Mouse (Mus musculus): ENCODE measurements at regions not wholly inside any gene's neighbourhood (a gene's known extent, or its start where the extent isn't known, plus 50 kb on each side); places are given as distances from the start of the nearest gene placed in this dataset.

GRCm38 (mm10) chr5:101323041-101323950 is 341.5 kb downstream of the Nkx6-1 start:
- DNase-seq (ENCODE audit: low spot score in 2 of 2): no peak
- Histone ChIP-seq H3K27ac (no peak overlapping the region), H3K4me3 (no peak overlapping the region)
- TF ChIP-seq CTCF (conservative IDR thresholded peaks at IDR 0.05): no peak

GRCm38 (mm10) chr5:101299986-101300385 is 364.8 kb downstream of the Nkx6-1 start:
- DNase-seq (ENCODE audit: low spot score in 2 of 2): no peak
- H3K4me3 ChIP-seq: no peak overlapping the region
- TF ChIP-seq CTCF (conservative IDR thresholded peaks at IDR 0.05): no peak
- H3K27ac ChIP-seq: no peak overlapping the region

GRCm38 (mm10) chr5:101298411-101298810 is 366.4 kb downstream of the Nkx6-1 start:
- no peak for DNase-seq (ENCODE audit: low spot score in 2 of 2)
- no peak for TF ChIP-seq CTCF (conservative IDR thresholded peaks at IDR 0.05)
- Histone ChIP-seq H3K27ac (no peak overlapping the region), H3K4me3 (no peak overlapping the region)

GRCm38 (mm10) chr5:101297511-101298102 is 367.2 kb downstream of the Nkx6-1 start:
- Histone ChIP-seq H3K4me3 (no peak overlapping the region), H3K27ac (no peak overlapping the region)
- TF ChIP-seq CTCF (conservative IDR thresholded peaks at IDR 0.05): no peak
- no peak for DNase-seq (ENCODE audit: low spot score in 2 of 2)

- no peak for DNase-seq (ENCODE audit: low spot score in 2 of 2)
- Histone ChIP-seq H3K27ac (no peak overlapping the region), H3K4me3 (no peak overlapping the region)
- no peak for TF ChIP-seq CTCF (conservative IDR thresholded peaks at IDR 0.05)
Observed at GRCm38 (mm10) chr5:101295941-101296340, 368.9 kb downstream of the Nkx6-1 start.

GRCm38 (mm10) chr5:101294031-101294430 is 370.8 kb downstream of the Nkx6-1 start:
- no peak overlapping the region for H3K27ac ChIP-seq
- no peak overlapping the region for H3K4me3 ChIP-seq
- DNase-seq (ENCODE audit: low spot score in 2 of 2): no peak
- no peak for TF ChIP-seq CTCF (conservative IDR thresholded peaks at IDR 0.05)

- Histone ChIP-seq H3K27ac (no peak overlapping the region), H3K4me3 (no peak overlapping the region)
- peak; percentile 70 for TF ChIP-seq CTCF (conservative IDR thresholded peaks at IDR 0.05)
- peak in 1 of 2 experiments; percentile 22 for DNase-seq (ENCODE audit: low spot score in 2 of 2)
Observed at GRCm38 (mm10) chr5:101288358-101288757, 376.4 kb downstream of the Nkx6-1 start.

GRCm38 (mm10) chr5:101285941-101286340 is 378.9 kb downstream of the Nkx6-1 start:
- no peak for TF ChIP-seq CTCF (conservative IDR thresholded peaks at IDR 0.05)
- Histone ChIP-seq H3K4me3 (no peak overlapping the region), H3K27ac (no peak overlapping the region)
- no peak for DNase-seq (ENCODE audit: low spot score in 2 of 2)

GRCm38 (mm10) chr5:101250474-101250873 is 405.0 kb downstream of the Gpat3 start:
- no peak for DNase-seq (ENCODE audit: low spot score in 2 of 2)
- TF ChIP-seq CTCF (conservative IDR thresholded peaks at IDR 0.05): no peak
- no peak overlapping the region for H3K27ac ChIP-seq

GRCm38 (mm10) chr5:101242651-101243050 is 397.1 kb downstream of the Gpat3 start:
- peak; percentile 33 to 41 for DNase-seq (ENCODE audit: low spot score in 2 of 2)
- no peak overlapping the region for H3K27ac ChIP-seq
- TF ChIP-seq CTCF (conservative IDR thresholded peaks at IDR 0.05): peak; percentile 43
- H3K4me3 ChIP-seq: no peak overlapping the region

More at GRCm38 (mm10) chr5:101250474-101250873, 405.0 kb downstream of the Gpat3 start:
- no peak overlapping the region for H3K4me3 ChIP-seq

GRCm38 (mm10) chr5:101239298-101240118 is 394.0 kb downstream of the Gpat3 start:
- H3K27ac ChIP-seq: no peak overlapping the region
- H3K4me3 ChIP-seq: no peak overlapping the region
- DNase-seq (ENCODE audit: low spot score in 2 of 2): no peak
- no peak for TF ChIP-seq CTCF (conservative IDR thresholded peaks at IDR 0.05)

- H3K27ac ChIP-seq: no peak overlapping the region
- no peak overlapping the region for H3K4me3 ChIP-seq
- DNase-seq (ENCODE audit: low spot score in 2 of 2): no peak
- no peak for TF ChIP-seq CTCF (conservative IDR thresholded peaks at IDR 0.05)
Observed at GRCm38 (mm10) chr5:101236163-101236693, 390.7 kb downstream of the Gpat3 start.

- TF ChIP-seq CTCF (conservative IDR thresholded peaks at IDR 0.05): no peak
- Histone ChIP-seq H3K4me3 (no peak overlapping the region), H3K27ac (no peak overlapping the region)
- no peak for DNase-seq (ENCODE audit: low spot score in 2 of 2)
Observed at GRCm38 (mm10) chr5:101222390-101222789, 376.9 kb downstream of the Gpat3 start.

Data from layer of hippocampus, adult 2 months (tissue).